In genomic region chr4:62612601-62613501, GRCm38 (mm10) we compare ENCODE assay signal across 9 mouse cellular contexts. TPM values are rescaled to one million over a fixed set of nuclear protein-coding genes. Genes with fewer than 3 reads are reported as not detected.
A peak's percentile ranks its signal among the peaks of the same experiment; 100 is the strongest.
DNase-seq lines count a peak whose midpoint lies in the region.
"Had no signal": no experiment of that assay in that cellular context is flagged by ENCODE, and none has a peak within 500 bp of the region (broad histone marks: within the 10 kb centered on the region; RNA-seq: fewer than 3 reads in every experiment).

No protein-coding gene starts in this region.

- H3K36me3 ChIP-seq in midbrain, embryonic 10.5 days = no peaks in the 10 kb centered on the region
- H3K36me3 ChIP-seq: liver, embryonic 13.5 days had no signal

- H3K4me1 ChIP-seq in midbrain, embryonic 10.5 days = peaks cover 30% of the 10 kb centered on the region
- H3K4me1 ChIP-seq: liver, embryonic 13.5 days had no signal

- no peaks in the 10 kb centered on the region for H3K9me3 ChIP-seq in midbrain, embryonic 10.5 days (replicated peaks)
- H3K9me3 ChIP-seq: liver, embryonic 13.5 days had no signal

- peak; percentile 75 for DNase-seq in adrenal gland, postnatal 25 days
- peak; percentile 87 for DNase-seq in cerebellum, adult 8-10 months
- peak; percentile 71 to 75 for DNase-seq in frontal cortex, postnatal 14 days (ENCODE audit: low spot score in 2 of 2)
- peak; percentile 59 for DNase-seq in left cerebral cortex, adult 11 months (ENCODE audit: low spot score)
- no peak for DNase-seq in midbrain, embryonic 10.5 days (ENCODE audit: low spot score)
- DNase-seq in telencephalon, adult 2 months (ENCODE audit: low read depth, low spot score) = peak; percentile 89
- DNase-seq in thymus, postnatal 0 days (ENCODE audit: low spot score) = no peak
- no peak for DNase-seq in kidney, postnatal 36 days
- DNase-seq: liver, embryonic 13.5 days had no signal

- no peaks in the 10 kb centered on the region for H3K27me3 ChIP-seq in midbrain, embryonic 10.5 days (ENCODE audit: low read depth, poor library complexity, severe bottlenecking)
- H3K27me3 ChIP-seq: liver, embryonic 13.5 days had no signal

- H3K27ac ChIP-seq in midbrain, embryonic 10.5 days (replicated peaks) = peak overlapping the region; percentile 38; the same call in 1 of the 2 replicates
- H3K27ac ChIP-seq: liver, embryonic 13.5 days had no signal

- no peak overlapping the region for H3K4me3 ChIP-seq in midbrain, embryonic 10.5 days
- H3K4me3 ChIP-seq: liver, embryonic 13.5 days had no signal

- WGBS in midbrain, embryonic 10.5 days = 63% methylated on average over 22 of the region's 22 CpGs

RNA-seq across cellular contexts. Expression of gene Rgs3, which starts 53.2 kb away (rescaled TPM):
- total RNA-seq in adrenal gland, postnatal 25 days (2021) = 31.5 TPM in 2 replicates
- polyA plus RNA-seq in midbrain, embryonic 10.5 days (2016; fragmentation: Nextera tagmentation; extraction: Ambion mirVana) = 29.4 and 41.1 TPM in 2 replicates
- polyA plus RNA-seq in thymus, postnatal 0 days (2015; fragmentation: Nextera tagmentation; extraction: Ambion mirVana) = 14.7 and 18.0 TPM in 2 replicates

Comparison
In these comparisons a context has a peak if more than half of its experiments do, and no peak if none do; other contexts are left out.
1. DNase-seq: peak in adrenal gland, postnatal 25 days (single experiment), cerebellum, adult 8-10 months (single experiment), frontal cortex, postnatal 14 days (2 of 2), left cerebral cortex, adult 11 months (single experiment) and telencephalon, adult 2 months (single experiment); none in midbrain, embryonic 10.5 days (single experiment), thymus, postnatal 0 days (single experiment) and kidney, postnatal 36 days (0 of 2).